Mouse (Mus musculus) T-helper 17 cell (primary cell): ENCODE measurements around the gene 2010111I01Rik.

Experiments used
- in situ Hi-C, 2 experiments: fragments of 300-600 bp; cut with MboI, MseI; formaldehyde crosslinking; loops; 1 replicate in 1 of 2; 2 replicates in 1 of 2; pipeline ENCODE4 v1.15.1; 2025; ENCODE audit warnings: high pct_unique_total_duplicates in 2 of 2

The 2010111I01Rik gene

DNA sequence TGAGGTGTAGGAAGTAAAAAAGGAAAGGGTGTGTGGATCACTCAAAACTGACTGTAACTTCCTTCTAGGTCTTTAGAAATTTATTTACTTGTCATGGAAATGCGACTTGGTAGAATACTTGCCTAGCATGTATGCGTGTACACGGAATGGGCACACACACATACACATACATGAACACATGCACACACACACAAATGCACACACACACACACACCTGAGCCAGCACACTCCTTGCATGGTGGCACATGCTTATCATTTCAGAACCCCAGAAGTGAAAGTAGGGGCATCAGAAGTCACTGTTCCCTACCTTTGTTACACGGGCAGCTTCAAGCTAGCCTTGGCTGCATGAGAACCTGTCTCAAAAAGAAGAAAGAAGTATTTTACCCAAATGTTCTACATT is 311.7 kb downstream of the 2010111I01Rik start:
- in situ Hi-C loops, result no loop called here

DNA sequence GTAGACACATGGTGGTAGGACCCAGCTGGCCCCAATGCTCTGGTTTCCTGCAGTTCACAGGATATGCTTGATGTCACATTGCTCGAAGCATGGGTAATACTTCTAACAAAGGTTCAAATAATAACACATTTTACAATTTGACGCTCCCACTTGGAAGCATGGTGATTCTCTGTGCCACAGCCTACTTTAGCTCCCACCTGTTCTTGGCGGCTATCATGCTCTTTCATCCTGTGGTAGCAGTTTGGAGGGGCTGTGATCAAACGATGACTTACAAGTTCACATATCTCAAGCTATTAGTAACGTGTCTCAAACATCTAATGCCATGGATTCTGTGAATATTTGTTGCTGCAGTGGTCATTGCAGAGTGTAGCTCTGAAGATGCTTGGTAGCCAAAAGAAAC is 312.6 kb downstream of the 2010111I01Rik start:
- in situ Hi-C loops, result no loop called here

DNA sequence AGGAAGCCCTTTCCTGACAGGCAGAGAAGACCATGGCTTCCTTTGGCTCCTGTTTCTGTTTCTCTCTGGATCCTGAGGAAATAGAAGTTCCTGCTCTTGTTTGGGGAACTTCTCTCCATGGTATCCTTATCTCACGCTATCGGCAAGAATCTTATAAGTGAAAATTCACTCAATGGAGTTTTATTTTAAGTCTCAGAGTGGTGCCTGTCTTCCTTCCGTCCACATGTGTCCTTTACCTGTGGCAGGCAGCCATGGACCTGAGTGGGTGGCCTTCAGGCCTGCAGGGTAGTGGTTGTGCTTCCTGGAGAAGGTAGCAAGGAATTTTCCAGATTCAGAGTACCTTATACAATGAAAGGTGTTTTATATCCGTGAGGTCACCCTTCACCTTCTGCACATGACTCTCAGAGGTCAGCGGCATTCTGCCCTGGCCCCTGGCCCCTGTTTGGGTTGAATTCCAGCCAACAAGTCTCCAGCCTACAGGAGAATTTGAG is 313.5 kb downstream of the 2010111I01Rik start:
- in situ Hi-C loops, result no loop called here

DNA sequence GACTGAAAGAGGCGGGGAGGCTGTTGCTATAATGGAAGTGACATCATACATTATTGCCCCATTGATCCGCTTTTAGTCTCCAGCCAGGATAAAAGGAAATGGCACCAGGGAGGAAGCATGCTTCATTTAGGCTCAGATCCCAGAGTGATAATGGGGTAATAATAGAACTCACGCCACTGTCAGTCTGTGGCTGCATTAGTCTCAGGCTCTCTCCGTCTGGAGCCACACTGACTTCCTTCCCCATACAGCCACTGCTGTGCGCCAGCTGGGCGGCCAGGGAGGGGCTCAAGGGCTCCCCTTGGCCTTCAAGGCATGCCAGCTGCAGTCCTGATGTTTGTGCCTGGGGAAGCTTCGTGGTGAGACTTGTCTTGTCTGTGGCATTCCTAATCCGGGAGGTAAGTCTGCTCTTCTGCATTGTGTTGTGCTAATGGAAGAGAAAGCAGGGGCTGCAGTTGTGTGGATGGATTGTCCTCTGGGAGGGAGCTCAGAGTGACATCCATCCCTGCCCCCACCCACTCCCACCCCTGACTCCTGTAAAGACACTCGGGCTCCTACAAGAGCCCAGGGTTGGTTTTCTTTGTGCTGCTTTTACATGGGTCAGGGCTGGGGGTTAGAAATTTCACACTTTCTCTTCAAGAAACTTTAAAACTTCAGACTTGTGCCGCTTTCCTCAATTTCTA is 314.2 kb downstream of the 2010111I01Rik start:
- in situ Hi-C loops, result no loop called here

DNA sequence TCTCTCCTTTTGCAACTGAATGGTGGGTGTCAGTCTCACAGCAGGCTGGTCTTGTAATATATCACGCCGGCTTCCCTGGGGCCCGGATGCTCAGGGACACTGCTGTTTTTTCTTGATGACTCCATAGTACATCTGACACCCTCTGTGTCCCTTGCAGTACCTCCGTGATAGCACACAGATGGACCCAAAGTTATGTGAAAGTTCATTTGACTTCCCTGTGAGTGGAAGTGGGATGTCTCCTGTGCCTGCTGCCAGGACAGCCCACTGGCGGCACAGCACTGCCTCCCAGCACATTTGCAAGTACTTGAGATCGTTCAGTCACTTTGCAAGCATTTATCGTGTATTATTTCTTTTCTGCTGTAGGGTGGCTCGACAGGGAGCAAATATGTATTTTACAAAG is 315.1 kb downstream of the 2010111I01Rik start:
- in situ Hi-C loops, result no loop called here

DNA sequence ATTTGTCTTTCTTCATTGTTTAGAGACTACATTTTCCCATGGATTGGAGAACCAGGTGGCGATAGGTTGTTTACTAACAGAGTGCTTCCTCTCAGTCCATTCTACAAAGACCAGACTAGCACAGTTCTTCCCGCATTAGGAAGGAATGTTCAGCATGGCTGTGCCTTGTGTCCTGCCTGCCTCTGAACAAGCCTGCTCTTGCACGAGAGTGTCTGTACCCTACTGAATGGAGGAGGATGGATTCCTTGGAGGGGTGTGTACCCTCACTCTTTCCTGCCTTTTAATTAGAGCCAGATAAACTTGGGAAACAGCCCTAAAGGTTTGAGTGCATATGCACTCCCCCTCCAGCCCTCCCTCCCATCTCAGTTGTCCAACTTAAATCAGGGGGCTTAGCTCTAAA is 315.7 kb downstream of the 2010111I01Rik start:
- in situ Hi-C loops, result no loop called here

DNA sequence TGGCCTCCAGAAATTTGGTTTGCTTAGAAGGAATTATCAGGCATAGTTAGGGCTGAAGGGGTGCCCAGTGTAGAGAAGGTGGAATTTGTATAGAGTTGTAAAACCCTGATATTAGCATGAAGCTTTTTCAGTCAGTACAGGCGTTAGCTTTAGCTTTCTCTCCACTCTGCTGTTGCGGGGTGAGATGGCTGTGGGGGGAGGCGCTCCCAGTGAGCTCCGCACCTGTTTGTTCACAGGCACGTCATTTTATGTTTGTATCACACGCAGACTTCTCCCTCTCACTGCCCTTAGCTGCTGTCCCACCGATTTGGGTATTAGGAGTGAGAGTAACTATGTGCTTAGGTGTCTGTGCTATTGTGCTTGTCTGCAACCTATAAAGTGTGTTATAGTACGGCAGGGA is 316.5 kb downstream of the 2010111I01Rik start:
- in situ Hi-C loops, result no loop called here

DNA sequence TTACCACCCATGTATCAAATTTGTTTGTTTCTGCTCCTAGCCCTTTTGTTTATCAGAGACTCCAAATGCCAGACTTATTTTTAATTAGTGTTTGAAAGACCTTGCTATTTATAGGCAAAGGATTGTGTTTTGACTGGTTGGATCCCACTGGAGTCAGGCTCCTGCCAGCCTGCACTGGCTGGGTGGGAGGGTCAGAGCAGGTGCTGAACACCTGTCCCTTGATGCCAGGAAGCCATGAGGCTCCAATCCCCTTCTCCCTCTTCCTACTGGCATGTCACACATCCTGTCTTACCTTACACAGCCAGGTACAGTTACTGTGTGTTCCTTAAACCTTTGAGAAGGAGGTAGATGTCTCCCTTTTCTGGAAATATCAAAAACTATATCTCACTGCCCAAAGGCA is 318.5 kb downstream of the 2010111I01Rik start:
- in situ Hi-C loops, result no loop called here

DNA sequence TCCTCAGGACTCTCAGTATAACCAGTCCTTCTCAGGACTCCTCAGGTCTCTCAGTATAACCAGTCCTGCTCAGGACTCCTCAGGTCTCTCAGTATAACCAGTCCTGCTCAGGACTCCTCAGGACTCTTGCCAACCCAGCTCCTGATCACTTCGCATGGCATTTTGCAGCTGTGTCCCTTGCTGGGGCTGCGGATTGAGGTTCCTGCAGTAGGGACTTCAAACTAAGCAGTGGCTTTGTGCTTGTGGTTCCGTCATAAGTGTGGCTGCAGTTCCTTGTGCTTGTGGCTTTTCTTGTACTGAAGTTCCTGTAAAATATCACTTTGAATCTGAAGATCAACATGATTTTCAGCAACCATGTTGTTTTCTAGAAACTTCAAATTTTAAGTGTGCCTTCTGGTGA is 320.1 kb downstream of the 2010111I01Rik start:
- in situ Hi-C loops, result no loop called here

DNA sequence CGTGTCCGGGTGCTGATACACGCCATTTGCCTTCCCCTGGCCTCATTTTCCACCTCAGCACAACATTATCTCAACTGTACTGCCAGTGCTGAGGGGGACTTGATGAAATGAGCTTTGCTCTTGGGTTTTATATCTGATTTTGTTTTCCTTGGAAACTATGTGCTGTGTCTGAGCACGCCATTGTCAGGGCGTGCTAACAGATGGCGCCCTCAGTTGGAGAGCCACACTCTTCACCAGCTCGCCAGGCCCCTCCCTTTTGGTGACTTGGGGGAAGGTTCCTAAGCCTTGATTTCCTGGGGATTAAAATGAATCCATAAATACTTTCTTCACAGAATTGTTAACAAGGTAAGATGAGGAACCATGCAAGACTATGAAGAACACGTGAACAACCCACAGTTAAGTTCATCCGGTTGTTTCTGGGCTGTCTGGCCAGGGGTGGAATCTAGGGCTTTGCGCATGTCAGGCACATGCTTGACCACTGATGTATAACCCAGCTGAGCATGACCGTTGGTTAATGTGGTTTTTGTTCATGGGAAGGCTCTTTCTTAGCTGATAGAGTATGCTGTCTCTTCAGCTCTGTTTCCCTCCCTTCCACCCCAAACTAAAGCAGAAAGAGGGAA is 321.9 kb downstream of the 2010111I01Rik start:
- in situ Hi-C loops, result no loop called here

DNA sequence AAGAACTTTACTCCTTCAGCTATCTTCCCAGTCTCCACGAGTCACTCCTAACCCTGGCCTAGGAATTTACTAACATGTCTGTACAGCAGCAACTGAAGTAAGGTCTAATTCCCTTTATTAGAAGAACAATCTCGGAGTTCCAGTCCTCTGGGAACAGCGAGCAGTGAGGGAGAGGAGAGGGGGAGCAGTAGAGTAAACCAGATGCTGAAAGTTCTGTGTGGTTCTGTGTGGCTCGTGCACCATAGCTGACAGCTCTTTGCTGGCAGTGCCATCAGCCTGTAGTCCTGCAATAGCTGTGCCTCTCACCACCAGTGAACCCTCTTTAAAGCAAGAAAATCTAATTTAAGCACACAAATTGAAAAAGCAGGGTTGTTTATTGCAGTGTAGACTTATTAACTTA is 324.5 kb downstream of the 2010111I01Rik start:
- in situ Hi-C loops, result no loop called here

DNA sequence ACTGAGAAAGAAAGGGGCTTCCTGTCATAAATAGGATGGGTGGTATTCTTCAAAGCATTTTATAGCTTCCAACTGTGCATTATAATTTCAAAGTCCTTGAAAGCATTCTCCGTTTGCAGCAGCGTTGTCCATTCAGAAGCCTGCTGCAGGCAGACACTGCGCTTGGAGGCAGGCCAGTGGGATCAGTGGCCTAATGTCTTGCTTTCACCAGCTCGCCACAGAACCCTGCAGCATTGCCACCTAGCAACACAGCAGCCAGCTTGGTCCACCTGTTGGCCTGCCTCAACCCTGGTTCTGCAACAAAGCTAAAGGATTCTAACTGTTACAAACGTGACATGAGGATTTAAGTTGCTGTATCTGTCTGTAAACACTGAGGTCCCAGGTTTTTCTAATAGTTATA is 325.0 kb downstream of the 2010111I01Rik start:
- in situ Hi-C loops, result no loop called here

DNA sequence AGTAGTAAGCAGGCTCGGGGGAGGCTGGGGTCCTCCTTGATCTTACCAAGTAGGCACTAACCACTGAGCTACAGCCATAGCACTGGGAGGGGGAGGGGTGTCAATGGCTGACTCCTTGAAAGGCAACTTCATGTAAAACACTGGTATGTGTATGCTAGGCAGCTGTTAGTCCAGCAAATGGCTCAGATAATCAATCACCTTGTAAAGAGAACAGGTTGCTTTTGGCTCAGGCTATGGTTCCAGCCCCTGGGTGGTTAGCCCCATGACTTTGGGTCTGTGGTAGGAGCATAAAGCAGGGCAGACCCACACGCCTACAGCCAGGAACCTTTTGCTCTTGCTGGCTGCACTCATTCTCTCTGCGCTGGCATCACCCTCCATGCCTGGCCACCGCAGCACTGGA is 325.4 kb downstream of the 2010111I01Rik start:
- in situ Hi-C loops, result no loop called here

DNA sequence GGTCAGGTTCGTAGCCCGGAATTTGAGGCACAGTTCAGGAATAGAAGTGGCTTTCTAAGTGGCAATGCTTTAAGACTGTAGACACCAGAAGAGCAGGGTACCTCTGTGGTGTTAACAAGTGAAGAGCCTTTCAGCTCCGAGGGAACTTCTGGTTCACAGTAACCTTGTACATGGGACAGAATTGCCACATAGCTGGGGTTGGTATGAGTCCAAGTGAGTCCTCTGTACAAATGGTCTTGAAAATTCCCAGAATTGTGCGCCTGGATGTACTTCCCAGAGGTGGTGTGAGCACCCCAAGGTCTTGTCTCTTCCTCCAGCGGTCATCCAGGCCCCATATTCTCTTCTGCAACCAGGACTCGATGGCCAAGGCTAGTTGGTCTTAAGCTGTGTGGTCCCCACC is 326.3 kb downstream of the 2010111I01Rik start:
- in situ Hi-C loops, result no loop called here

DNA sequence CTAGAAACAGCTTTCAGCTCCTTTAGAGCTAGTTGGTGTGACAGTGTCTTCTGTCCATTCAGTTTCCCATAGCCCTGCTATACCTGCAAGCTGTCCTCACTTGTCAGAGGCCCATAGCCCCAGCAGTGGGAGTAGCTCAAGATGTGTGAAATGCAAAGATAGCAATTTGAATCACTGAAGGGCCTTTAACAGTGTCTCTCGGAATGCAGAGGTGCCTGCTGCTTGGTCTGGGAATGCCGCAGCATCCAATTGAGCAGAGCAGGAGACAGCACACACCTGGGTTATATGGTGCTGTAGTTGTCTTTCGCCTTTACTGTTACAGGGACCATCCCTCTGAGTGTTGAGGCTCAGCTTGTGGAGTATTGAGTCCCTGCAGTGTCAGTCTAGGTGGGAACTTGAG is 329.0 kb downstream of the 2010111I01Rik start:
- in situ Hi-C loops, result no loop called here

DNA sequence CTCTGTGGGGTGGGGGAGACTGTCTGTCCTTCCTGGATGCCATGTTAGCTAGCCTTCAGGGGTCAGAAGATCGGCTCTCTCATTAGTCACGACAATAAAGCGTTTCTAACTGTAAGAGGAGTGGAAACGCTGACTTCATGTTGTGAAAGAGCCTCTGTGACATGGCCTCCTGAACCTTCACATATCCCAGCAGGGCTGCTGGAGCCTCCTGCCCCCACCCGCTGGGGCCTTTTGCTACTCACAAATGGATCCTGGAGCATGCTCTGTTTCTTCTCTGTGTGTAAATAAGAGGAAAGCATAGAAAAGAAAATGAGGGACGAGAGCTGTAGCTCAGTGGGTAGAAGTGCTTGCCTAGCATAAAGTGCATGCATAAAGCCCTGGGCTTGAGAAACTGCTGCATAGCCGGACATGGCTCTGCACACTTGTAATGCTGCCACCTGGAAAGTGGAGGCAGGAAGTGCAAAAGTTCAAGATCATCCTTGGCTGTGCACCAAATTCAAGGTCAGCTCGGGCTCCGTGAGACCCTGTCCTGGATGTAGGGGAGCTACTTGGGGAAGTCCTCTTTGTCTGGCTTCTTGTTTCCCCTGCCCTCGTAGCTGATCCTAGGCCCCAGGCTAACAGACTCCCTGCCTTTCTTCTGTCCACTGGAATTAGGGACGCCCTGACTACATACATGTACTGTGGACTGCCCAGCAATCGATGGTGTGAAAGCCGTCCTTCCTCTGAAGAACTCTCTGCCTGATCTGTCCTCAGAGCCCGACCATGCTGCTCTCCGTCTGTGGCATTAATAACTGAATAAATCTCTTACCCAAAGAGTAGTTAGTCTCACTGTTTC is 329.9 kb downstream of the 2010111I01Rik start:
- in situ Hi-C loops, result no loop called here

DNA sequence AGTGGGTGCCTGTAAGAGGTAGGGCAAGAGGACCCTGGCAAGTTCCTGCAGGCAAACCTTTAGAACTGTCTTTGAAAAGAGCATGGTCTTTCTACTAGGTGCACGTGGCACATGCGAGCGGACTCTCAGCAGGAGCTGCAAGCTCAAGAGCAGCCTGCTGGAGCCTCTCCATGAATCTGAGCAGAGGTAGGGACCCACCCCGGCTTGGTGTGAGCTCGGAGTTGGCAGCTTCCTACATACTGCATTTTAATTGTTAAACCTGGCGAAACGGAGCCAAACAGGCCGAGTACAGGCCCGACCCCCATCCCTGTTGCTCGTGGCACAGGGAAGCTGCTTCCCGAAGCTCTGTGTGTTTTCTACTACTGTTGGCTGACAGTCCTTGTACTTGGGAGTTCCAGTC is 331.6 kb downstream of the 2010111I01Rik start:
- in situ Hi-C loops, result no loop called here

DNA sequence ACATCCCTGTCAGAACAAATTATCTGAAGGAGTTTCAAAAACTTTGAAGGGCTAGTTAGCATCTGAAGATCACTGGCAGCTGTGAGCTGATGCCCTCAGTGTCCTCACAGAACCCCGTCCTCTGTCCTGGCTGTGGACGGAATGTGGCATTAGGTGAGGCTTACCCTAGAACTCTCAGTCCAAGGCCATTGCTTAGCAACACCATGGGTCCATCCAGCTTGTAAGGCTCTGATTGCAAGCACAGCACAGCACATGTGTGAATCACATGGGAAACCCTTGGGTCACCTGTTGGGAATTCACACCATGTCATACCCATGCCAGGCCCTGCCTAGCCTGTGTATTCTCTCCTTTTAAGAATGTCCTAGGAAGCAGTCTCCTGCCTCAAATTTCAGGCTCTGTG is 332.3 kb downstream of the 2010111I01Rik start:
- in situ Hi-C loops, result no loop called here

DNA sequence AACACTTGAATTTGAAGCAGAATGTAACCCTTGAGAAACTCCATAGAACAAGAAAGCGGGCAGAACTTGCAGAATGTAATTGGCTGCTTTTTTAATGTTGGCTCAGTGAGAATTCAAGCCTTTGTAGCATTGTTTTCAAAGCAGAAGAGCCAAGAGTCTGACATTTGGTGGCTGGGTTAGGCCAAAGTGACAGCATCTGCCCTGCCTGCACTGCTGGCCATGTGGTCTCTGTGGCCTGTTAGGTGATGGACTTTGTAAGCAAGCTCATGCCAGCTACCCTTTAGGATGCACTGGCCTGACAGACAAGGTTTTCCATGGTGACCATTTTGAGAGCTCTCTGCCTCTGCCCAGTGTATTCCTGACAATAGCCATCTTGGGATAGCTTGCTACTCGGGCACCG is 333.2 kb downstream of the 2010111I01Rik start:
- in situ Hi-C loops, result no loop called here

DNA sequence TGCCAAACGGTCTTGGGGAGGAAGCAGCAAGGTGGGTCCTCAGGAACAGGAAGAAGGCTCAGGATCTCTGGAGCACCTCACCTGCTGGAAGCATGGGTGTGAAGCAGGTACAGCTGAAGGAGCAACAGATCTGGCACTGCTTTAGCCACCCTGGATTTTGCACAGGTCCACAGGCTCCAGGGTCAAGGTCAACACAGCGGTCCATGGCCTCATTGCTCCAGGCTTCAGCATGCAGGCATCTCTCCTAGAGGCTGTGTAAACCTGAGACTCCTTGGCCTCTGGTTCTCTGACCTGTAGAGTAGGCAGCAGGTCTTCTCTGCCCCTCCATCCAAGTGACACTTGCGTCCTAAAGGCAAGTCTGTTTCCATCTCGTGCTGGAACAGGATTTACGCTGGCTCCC is 334.2 kb downstream of the 2010111I01Rik start:
- in situ Hi-C loops, result no loop called here

DNA sequence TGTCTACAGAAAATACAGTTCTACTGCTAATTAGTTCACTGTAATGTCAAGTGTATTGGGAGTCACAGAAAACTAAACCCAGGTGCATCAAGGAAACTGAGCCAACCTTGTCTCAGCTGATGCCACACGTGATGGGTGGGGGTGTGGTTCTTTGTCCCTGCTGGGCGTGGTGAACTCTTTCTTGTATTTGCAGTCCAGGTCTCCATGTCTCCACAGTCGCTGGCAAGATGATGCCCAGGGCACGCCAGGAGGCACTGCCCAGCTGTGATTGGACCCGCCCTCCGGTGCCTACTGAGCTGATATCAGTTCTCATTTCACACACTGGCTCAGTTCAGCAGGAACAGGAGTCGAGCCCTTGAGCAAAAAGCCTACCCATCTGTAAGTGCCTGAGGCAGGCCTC is 336.2 kb downstream of the 2010111I01Rik start:
- in situ Hi-C loops, result no loop called here

DNA sequence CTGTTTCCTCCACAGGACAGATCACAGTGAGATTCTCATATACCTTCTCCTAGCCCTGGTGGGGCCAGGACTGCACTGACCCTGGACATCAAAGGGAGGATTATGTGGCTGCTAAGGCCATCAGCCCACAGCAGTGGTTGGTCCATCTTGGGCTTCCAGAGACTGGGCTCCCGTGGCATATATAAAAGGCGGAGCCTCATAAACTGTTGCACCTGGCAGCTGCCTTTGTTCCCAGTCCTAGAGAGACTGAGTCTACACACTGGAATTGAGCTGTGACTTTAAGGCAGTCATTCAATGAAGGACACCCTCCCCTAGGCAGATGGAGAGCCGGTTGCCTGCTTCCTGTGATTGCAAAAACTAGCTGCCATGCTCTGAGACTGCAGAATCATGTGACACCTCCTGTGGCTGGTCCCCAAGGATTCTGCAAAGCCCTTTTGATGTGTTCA is 337.1 kb downstream of the 2010111I01Rik start:
- in situ Hi-C loops, result no loop called here

DNA sequence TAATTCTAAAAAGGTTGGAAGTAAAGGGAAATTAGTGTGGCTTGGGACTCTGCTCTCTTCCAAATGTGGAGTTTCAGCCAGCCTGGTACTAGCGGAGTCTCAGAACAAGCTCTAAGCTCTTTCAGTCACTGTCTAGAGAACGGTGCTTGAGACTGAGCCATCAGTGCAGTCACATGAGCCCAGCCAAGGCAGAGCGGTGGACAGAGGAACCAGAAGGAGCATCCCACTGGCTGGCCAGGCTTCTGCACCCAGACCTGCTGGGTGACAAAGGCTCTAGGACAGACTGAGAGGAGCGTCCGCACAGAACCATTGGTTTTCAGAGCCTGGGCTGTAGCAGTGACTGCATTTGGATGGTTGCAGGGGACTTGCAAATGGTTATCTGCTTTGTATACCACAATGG is 337.7 kb downstream of the 2010111I01Rik start:
- in situ Hi-C loops, result no loop called here
